Mouse (Mus musculus) Patski (cell line): ENCODE results near the gene Cnnm2. TPM values are rescaled to one million over a fixed set of nuclear protein-coding genes. Genes with fewer than 3 reads are reported as not detected.

Experiments
- ATAC-seq: fragments of 100-300 bp; one replicate; pipeline ENCODE4 v1.8.0; 2021
- CTCF ChIA-PET: fragments of 350-600 bp; sonication (Branson Sonifier 250); formaldehyde crosslinking; loops from one replicate; lab custom pipeline; 2022; ENCODE audit warnings: inconsistent platforms; lab: Charles Lee
- POLR2A ChIA-PET: fragments of 350-600 bp; sonication (Branson Sonifier 250); formaldehyde crosslinking; loops from one replicate; lab custom pipeline; 2022; ENCODE audit warnings: antibody characterized with exemption, inconsistent platforms; lab: Charles Lee
- DNase-seq: peaks from one replicate; pipeline ENCODE4 v3.0.0-alpha.2; 2011; ENCODE audit warnings: low read depth, low spot score
- H3K27me3 ChIP-seq: fragments of 371-371 bp; one replicate; pipeline ENCODE4 v1.5.1; 2021
- CTCF ChIP-seq: fragments of 100-300 bp; IDR thresholded peaks from one replicate; pipeline ENCODE4 v1.5.1; 2021
- in situ Hi-C: fragments of 300-500 bp; cut with MboI; formaldehyde crosslinking; loops from 3 replicates; pipeline ENCODE4 v1.11.1; 2018; ENCODE audit warnings: low pct_unique_long_range_greater_than_20kb, mixed read lengths
- polyA plus RNA-seq: library from polyadenylated mRNA; unstranded; gene quantifications from one replicate; pipeline ENCODE4 v1.2.3, GENCODE M21; 2021

The Cnnm2 gene
- polyA plus RNA-seq, 1 experiment from 2014 or later: 53.2 TPM

GRCm38 (mm10) chr19:46886826-46887225 is 125.4 kb downstream of the Cnnm2 start:
- ChIA-PET POLR2A (no interaction called here), CTCF (interaction anchor here (1.5 kb wide), 2 partner anchors 11 to 73 kb away, joined by 5 read pairs; no protein-coding TSS in a partner anchor)
- H3K27me3 ChIP-seq: no peaks in the 10 kb centered on the region
- TF ChIP-seq CTCF: no peak
- DNase-seq (no peak), ATAC-seq (no peak)
- in situ Hi-C loops: no loop called here

- CTCF ChIA-PET: no interaction called here
- no peak for TF ChIP-seq CTCF
- POLR2A ChIA-PET: no interaction called here
- in situ Hi-C loops: no loop called here
- DNase-seq (no peak), ATAC-seq (no peak)
- no peaks in the 10 kb centered on the region for H3K27me3 ChIP-seq
Measured at GRCm38 (mm10) chr19:46887811-46888527, 126.6 kb downstream of the Cnnm2 start.

GRCm38 (mm10) chr19:46889666-46890065 is 128.3 kb downstream of the Cnnm2 start:
- TF ChIP-seq CTCF: no peak
- H3K27me3 ChIP-seq: no peaks in the 10 kb centered on the region
- in situ Hi-C loops: no loop called here
- ChIA-PET CTCF (interaction anchor here (1.5 kb wide), 1 partner anchor 80 kb away, joined by 3 read pairs; no protein-coding TSS in a partner anchor), POLR2A (no interaction called here)
- no peak for ATAC-seq
- DNase-seq: no peak

GRCm38 (mm10) chr19:46890657-46891056 is 129.3 kb downstream of the Cnnm2 start:
- in situ Hi-C loops: no loop called here
- CTCF ChIA-PET: interaction anchor here (1.5 kb wide), 1 partner anchor 79 kb away, joined by 3 read pairs; no protein-coding TSS in a partner anchor
- no peak for TF ChIP-seq CTCF
- POLR2A ChIA-PET: no interaction called here
- DNase-seq (no peak), ATAC-seq (no peak)
- H3K27me3 ChIP-seq: no peaks in the 10 kb centered on the region

GRCm38 (mm10) chr19:46892856-46893255 is 131.5 kb downstream of the Cnnm2 start:
- no peak for TF ChIP-seq CTCF
- in situ Hi-C loops: no loop called here

GRCm38 (mm10) chr19:46893484-46893883 is 132.1 kb downstream of the Cnnm2 start:
- H3K27me3 ChIP-seq: no peaks in the 10 kb centered on the region
- CTCF ChIA-PET: interaction anchor here (1.2 to 2.1 kb wide), 3 partner anchors 13 to 97 kb away, joined by 3 to 7 read pairs (median 5); no protein-coding TSS in a partner anchor
- TF ChIP-seq CTCF: no peak
- ATAC-seq: no peak
- in situ Hi-C loops: no loop called here
- POLR2A ChIA-PET: no interaction called here
- no peak for DNase-seq

More at GRCm38 (mm10) chr19:46892856-46893255, 131.5 kb downstream of the Cnnm2 start:
- DNase-seq (peak; percentile 56), ATAC-seq (peak; percentile 89)
- H3K27me3 ChIP-seq: no peaks in the 10 kb centered on the region
- ChIA-PET CTCF (interaction anchor here (0.8 to 2.1 kb wide), 4 partner anchors 13 to 98 kb away, joined by 3 to 7 read pairs (median 4); no protein-coding TSS in a partner anchor), POLR2A (interaction anchor here (0.9 kb wide), 1 partner anchor 12 kb away, joined by 3 read pairs; no protein-coding TSS in a partner anchor)

GRCm38 (mm10) chr19:46897135-46897534 is 135.7 kb downstream of the Cnnm2 start:
- peak; percentile 57 for TF ChIP-seq CTCF
- ChIA-PET CTCF (interaction anchor here (1.4 to 1.5 kb wide), 3 partner anchors 10 to 42 kb away, joined by 3 to 4 read pairs (median 3); no protein-coding TSS in a partner anchor), POLR2A (no interaction called here)
- in situ Hi-C loops: no loop called here
- no peaks in the 10 kb centered on the region for H3K27me3 ChIP-seq
- no peak for ATAC-seq
- no peak for DNase-seq

GRCm38 (mm10) chr19:46898222-46898621 is 136.8 kb downstream of the Cnnm2 start:
- ChIA-PET CTCF (interaction anchor here (1.1 to 2.7 kb wide), 6 partner anchors 9 to 92 kb away, joined by 3 to 7 read pairs (median 4); no protein-coding TSS in a partner anchor), POLR2A (interaction anchor here (1.1 kb wide), 1 partner anchor 137 kb away, joined by 3 read pairs; no protein-coding TSS in a partner anchor)
- DNase-seq (no peak), ATAC-seq (no peak)
- no peaks in the 10 kb centered on the region for H3K27me3 ChIP-seq
- in situ Hi-C loops: no loop called here
- TF ChIP-seq CTCF: no peak

GRCm38 (mm10) chr19:46899306-46899705 is 137.9 kb downstream of the Cnnm2 start:
- no peak for ATAC-seq
- CTCF ChIA-PET: interaction anchor here (1.1 to 2.7 kb wide), 4 partner anchors 13 to 90 kb away, joined by 3 to 7 read pairs (median 6); no protein-coding TSS in a partner anchor
- DNase-seq: no peak
- TF ChIP-seq CTCF: no peak
- no peaks in the 10 kb centered on the region for H3K27me3 ChIP-seq
- in situ Hi-C loops: no loop called here
- POLR2A ChIA-PET: interaction anchor here (1.1 kb wide), 1 partner anchor 138 kb away, joined by 3 read pairs; no protein-coding TSS in a partner anchor

- no peak for ATAC-seq
- no peaks in the 10 kb centered on the region for H3K27me3 ChIP-seq
- peak; percentile 3 for TF ChIP-seq CTCF
- POLR2A ChIA-PET: interaction anchor here (0.7 kb wide), 1 partner anchor 16 kb away, joined by 5 read pairs; no protein-coding TSS in a partner anchor
- in situ Hi-C loops: no loop called here
- DNase-seq: no peak
- CTCF ChIA-PET: interaction anchor here (1.5 to 2.7 kb wide), 4 partner anchors 12 to 90 kb away, joined by 5 to 7 read pairs (median 6); no protein-coding TSS in a partner anchor
Measured at GRCm38 (mm10) chr19:46899871-46900270, 138.5 kb downstream of the Cnnm2 start.
